Mouse (Mus musculus) embryonic facial prominence, embryonic 14.5 days (tissue): Measurements from ENCODE around the gene Aagab. TPM values are rescaled to one million over a fixed set of nuclear protein-coding genes. Genes with fewer than 3 reads are reported as not detected.

ENCODE experiments used
- ATAC-seq: fragments of 200-750 bp; cut with Nextera tagmentation; 2 replicates; pipeline ENCODE4 v1.8.0; 2017; ENCODE audit warnings: low read depth, moderate number of reproducible peaks, moderate TSS enrichment
- DNase-seq: peaks from one replicate; pipeline ENCODE4 v3.0.0-alpha.2; 2015; ENCODE audit warnings: low spot score
- H3K27ac ChIP-seq: fragments of 300-500 bp; sonication (generic); replicated peaks from 2 replicates; pipeline ENCODE4 v1.5.1; 2014; ENCODE audit warnings: low read depth, mild to moderate bottlenecking, low read length, moderate library complexity
- H3K27me3 ChIP-seq: fragments of 300-500 bp; sonication (generic); replicated peaks from 2 replicates; pipeline ENCODE4 v1.6.1; 2014; ENCODE audit warnings: low read length; ENCODE audit not compliant: control insufficient read depth, insufficient read depth
- H3K36me3 ChIP-seq: fragments of 300-500 bp; sonication (generic); 2 replicates; pipeline ENCODE4 v1.6.1; 2014; ENCODE audit warnings: low read length, mixed read lengths; ENCODE audit not compliant: control insufficient read depth, insufficient read depth
- H3K4me1 ChIP-seq: fragments of 300-500 bp; sonication (generic); 2 replicates; pipeline ENCODE4 v1.6.1; 2014; ENCODE audit warnings: antibody characterized with exemption, low read length; ENCODE audit not compliant: control insufficient read depth, insufficient read depth
- H3K4me2 ChIP-seq: fragments of 300-500 bp; sonication (generic); 2 replicates; pipeline ENCODE4 v1.6.1; 2014; ENCODE audit warnings: low read depth, mild to moderate bottlenecking, low read length, moderate library complexity, mixed read lengths
- H3K4me3 ChIP-seq: fragments of 300-500 bp; sonication (generic); 2 replicates; pipeline ENCODE4 v1.5.1; 2014; ENCODE audit warnings: low read depth, mild to moderate bottlenecking, low read length
- H3K9ac ChIP-seq: fragments of 300-500 bp; sonication (generic); 2 replicates; pipeline ENCODE4 v1.6.1; 2014; ENCODE audit warnings: low read depth, mild to moderate bottlenecking, low read length, moderate library complexity, mixed read lengths
- H3K9me3 ChIP-seq: fragments of 300-500 bp; sonication (generic); 2 replicates; pipeline ENCODE4 v1.6.1; 2016; ENCODE audit warnings: low read length; ENCODE audit not compliant: control insufficient read depth
- WGBS: fragments of 180-500 bp; shearing (Covaris S2); extraction: QIAGEN DNeasy Blood & Tissue Kit; methylation state at CpG from one replicate; pipeline ENCODE4 v1.1.7; 2014; 5-methylcytosine and 5-hydroxymethylcytosine counted together
- polyA plus RNA-seq: library from polyadenylated mRNA; unstranded; fragments of >200 nt; fragmentation: Nextera tagmentation; extraction: Ambion mirVana; gene quantifications from 2 replicates; pipeline ENCODE4 v1.2.1, GENCODE M21; 2014

Aagab gene
- polyA plus RNA-seq, 1 experiment from 2014 or later, result 26.2 TPM

GRCm38 (mm10) chr9:63655092-63655491, 52.6 kb downstream of the Aagab start:
- Histone ChIP-seq H3K4me3 (no peak overlapping the region), H3K9me3 (no peaks in the 10 kb centered on the region), H3K9ac (no peak overlapping the region), H3K4me2 (no peak overlapping the region), H3K27ac (no peak overlapping the region), H3K27me3 (no peaks in the 10 kb centered on the region), H3K36me3 (peaks cover 43% of the 10 kb centered on the region), H3K4me1 (peaks cover 79% of the 10 kb centered on the region)
- no peak for ATAC-seq
- WGBS, result 0% methylated on average over 1 of the region's 1 CpGs
- DNase-seq, result peak; percentile 44

GRCm38 (mm10) chr9:63657167-63657566, 54.7 kb downstream of the Aagab start:
- peak; percentile 45 for DNase-seq
- peaks cover 47% of the 10 kb centered on the region for H3K36me3 ChIP-seq
- 58% methylated on average over 4 of the region's 4 CpGs for WGBS

GRCm38 (mm10) chr9:63658436-63658835, 56.0 kb downstream of the Aagab start:
- ATAC-seq, result no peak
- DNase-seq, result no peak
- no peak overlapping the region for H3K4me3 ChIP-seq
- 70% methylated on average over 9 of the region's 9 CpGs for WGBS
- peaks cover 59% of the 10 kb centered on the region for H3K4me1 ChIP-seq
- no peak overlapping the region for H3K9ac ChIP-seq
- H3K9me3 ChIP-seq, result no peaks in the 10 kb centered on the region
- peak overlapping the region; percentile 4; the same call in 1 of the 2 replicates for H3K27ac ChIP-seq
- peaks cover 50% of the 10 kb centered on the region for H3K36me3 ChIP-seq
- no peak overlapping the region for H3K4me2 ChIP-seq
- no peaks in the 10 kb centered on the region for H3K27me3 ChIP-seq

More at GRCm38 (mm10) chr9:63657167-63657566, 54.7 kb downstream of the Aagab start:
- peaks cover 63% of the 10 kb centered on the region for H3K4me1 ChIP-seq
- H3K4me3 ChIP-seq, result no peak overlapping the region
- H3K9ac ChIP-seq, result no peak overlapping the region
- no peaks in the 10 kb centered on the region for H3K27me3 ChIP-seq
- H3K4me2 ChIP-seq, result no peak overlapping the region
- ATAC-seq, result no peak
- no peaks in the 10 kb centered on the region for H3K9me3 ChIP-seq
- no peak overlapping the region for H3K27ac ChIP-seq

GRCm38 (mm10) chr9:63658970-63659371, 56.5 kb downstream of the Aagab start:
- peak; percentile 45; the same call in 1 of the 2 replicates for ATAC-seq
- WGBS, result 28% methylated on average over 5 of the region's 5 CpGs
- peaks cover 48% of the 10 kb centered on the region for H3K36me3 ChIP-seq

GRCm38 (mm10) chr9:63660061-63660460, 57.6 kb downstream of the Aagab start:
- peaks cover 40% of the 10 kb centered on the region for H3K36me3 ChIP-seq
- 83% methylated on average over 4 of the region's 4 CpGs for WGBS
- no peaks in the 10 kb centered on the region for H3K9me3 ChIP-seq
- DNase-seq, result no peak
- no peaks in the 10 kb centered on the region for H3K27me3 ChIP-seq
- H3K27ac ChIP-seq, result no peak overlapping the region
- no peak for ATAC-seq
- H3K4me3 ChIP-seq, result no peak overlapping the region
- H3K4me1 ChIP-seq, result peaks cover 59% of the 10 kb centered on the region
- H3K4me2 ChIP-seq, result no peak overlapping the region
- no peak overlapping the region for H3K9ac ChIP-seq

More at GRCm38 (mm10) chr9:63658970-63659371, 56.5 kb downstream of the Aagab start:
- peak; percentile 92 for DNase-seq
- Histone ChIP-seq H3K4me3 (no peak overlapping the region), H3K4me2 (no peak overlapping the region), H3K9me3 (no peaks in the 10 kb centered on the region), H3K27me3 (no peaks in the 10 kb centered on the region), H3K27ac (0 out of 2 replicates have a peak overlapping the region, but pooled peaks have one; percentile 2), H3K9ac (no peak overlapping the region), H3K4me1 (peaks cover 59% of the 10 kb centered on the region)

GRCm38 (mm10) chr9:63660691-63661090, 58.2 kb downstream of the Aagab start:
- no peaks in the 10 kb centered on the region for H3K27me3 ChIP-seq
- 96% methylated on average over 3 of the region's 3 CpGs for WGBS
- H3K9ac ChIP-seq, result no peak overlapping the region
- H3K4me3 ChIP-seq, result no peak overlapping the region
- peaks cover 59% of the 10 kb centered on the region for H3K4me1 ChIP-seq
- no peaks in the 10 kb centered on the region for H3K9me3 ChIP-seq
- no peak overlapping the region for H3K27ac ChIP-seq
- ATAC-seq, result no peak
- no peak for DNase-seq
- no peak overlapping the region for H3K4me2 ChIP-seq
- H3K36me3 ChIP-seq, result peaks cover 35% of the 10 kb centered on the region

- no peak for ATAC-seq
- WGBS, result 64% methylated on average over 7 of the region's 7 CpGs
- Histone ChIP-seq H3K27ac (no peak overlapping the region), H3K4me2 (0 out of 2 replicates have a peak overlapping the region, but pooled peaks have one; percentile 3), H3K27me3 (no peaks in the 10 kb centered on the region), H3K4me3 (no peak overlapping the region), H3K9me3 (no peaks in the 10 kb centered on the region), H3K9ac (no peak overlapping the region), H3K4me1 (peaks cover 72% of the 10 kb centered on the region), H3K36me3 (peaks cover 39% of the 10 kb centered on the region)
- DNase-seq, result no peak
Measured at GRCm38 (mm10) chr9:63662759-63663158, 60.3 kb downstream of the Aagab start.

GRCm38 (mm10) chr9:63663222-63663621, 60.8 kb downstream of the Aagab start:
- H3K27ac ChIP-seq, result no peak overlapping the region
- DNase-seq (peak; percentile 38), ATAC-seq (no peak; the same call in 1 of the 2 replicates)
- no peak overlapping the region for H3K9ac ChIP-seq
- H3K4me2 ChIP-seq, result 0 out of 2 replicates have a peak overlapping the region, but pooled peaks have one; percentile 3
- no peaks in the 10 kb centered on the region for H3K9me3 ChIP-seq
- no peaks in the 10 kb centered on the region for H3K27me3 ChIP-seq
- 29% methylated on average over 10 of the region's 10 CpGs for WGBS
- peaks cover 74% of the 10 kb centered on the region for H3K4me1 ChIP-seq
- no peak overlapping the region for H3K4me3 ChIP-seq
- H3K36me3 ChIP-seq, result peaks cover 39% of the 10 kb centered on the region

GRCm38 (mm10) chr9:63664300-63664745, 61.9 kb downstream of the Aagab start:
- peaks cover 74% of the 10 kb centered on the region for H3K4me1 ChIP-seq
- ATAC-seq (no peak), DNase-seq (no peak)
- no peaks in the 10 kb centered on the region for H3K27me3 ChIP-seq
- 64% methylated on average over 2 of the region's 2 CpGs for WGBS
- no peak overlapping the region for H3K27ac ChIP-seq
- H3K9ac ChIP-seq, result no peak overlapping the region
- H3K9me3 ChIP-seq, result no peaks in the 10 kb centered on the region
- peaks cover 39% of the 10 kb centered on the region for H3K36me3 ChIP-seq
- no peak overlapping the region for H3K4me2 ChIP-seq
- H3K4me3 ChIP-seq, result no peak overlapping the region
